Mouse (Mus musculus) heart, embryonic 12.5 days (tissue): Measurements from ENCODE around the gene Tcp11l2. TPM values are rescaled to one million over a fixed set of nuclear protein-coding genes. Genes with fewer than 3 reads are reported as not detected.

Source experiments
- ATAC-seq: fragments of 200-750 bp; cut with Nextera tagmentation; 2 replicates; pipeline ENCODE4 v1.8.0; 2017; ENCODE audit warnings: moderate TSS enrichment, moderate library complexity; ENCODE audit not compliant: insufficient number of reproducible peaks, low FRiP score
- H3K27ac ChIP-seq: fragments of 300-500 bp; sonication (generic); 2 replicates; pipeline ENCODE4 v1.5.1; 2016; ENCODE audit warnings: mild to moderate bottlenecking, moderate library complexity; ENCODE audit not compliant: poor library complexity, severe bottlenecking
- H3K27me3 ChIP-seq: fragments of 300-500 bp; sonication (generic); replicated peaks from 2 replicates; pipeline ENCODE4 v1.6.1; 2016; ENCODE audit warnings: mild to moderate bottlenecking, moderate library complexity
- H3K36me3 ChIP-seq: fragments of 300-500 bp; sonication (generic); 2 replicates; pipeline ENCODE4 v1.6.1; 2016; ENCODE audit warnings: mild to moderate bottlenecking, moderate library complexity
- H3K4me1 ChIP-seq: fragments of 300-500 bp; sonication (generic); replicated peaks from 2 replicates; pipeline ENCODE4 v1.6.1; 2016; ENCODE audit warnings: mild to moderate bottlenecking
- H3K4me2 ChIP-seq: fragments of 300-500 bp; sonication (generic); 2 replicates; pipeline ENCODE4 v1.6.1; 2016; ENCODE audit warnings: mild to moderate bottlenecking, moderate library complexity
- H3K4me3 ChIP-seq: fragments of 300-500 bp; sonication (generic); 2 replicates; pipeline ENCODE4 v1.5.1; 2016; ENCODE audit warnings: mild to moderate bottlenecking
- H3K9ac ChIP-seq: fragments of 300-500 bp; sonication (generic); 2 replicates; pipeline ENCODE4 v1.6.1; 2016; ENCODE audit warnings: mild to moderate bottlenecking, moderate library complexity
- H3K9me3 ChIP-seq: fragments of 300-500 bp; sonication (generic); replicated peaks from 2 replicates; pipeline ENCODE4 v1.6.1; 2016; ENCODE audit warnings: mild to moderate bottlenecking, moderate library complexity
- WGBS: fragments of 180-500 bp; shearing (Covaris S2); methylation state at CpG from one replicate; pipeline ENCODE4 v1.1.7; 2016; 5-methylcytosine and 5-hydroxymethylcytosine counted together
- polyA plus RNA-seq: library from polyadenylated mRNA; unstranded; fragments of >200 nt; fragmentation: Nextera tagmentation; extraction: Ambion mirVana; gene quantifications from 2 replicates; pipeline ENCODE4 v1.2.1, GENCODE M21; 2016

Tcp11l2 gene
- polyA plus RNA-seq, 1 experiment from 2014 or later: 29.1 TPM

DNA sequence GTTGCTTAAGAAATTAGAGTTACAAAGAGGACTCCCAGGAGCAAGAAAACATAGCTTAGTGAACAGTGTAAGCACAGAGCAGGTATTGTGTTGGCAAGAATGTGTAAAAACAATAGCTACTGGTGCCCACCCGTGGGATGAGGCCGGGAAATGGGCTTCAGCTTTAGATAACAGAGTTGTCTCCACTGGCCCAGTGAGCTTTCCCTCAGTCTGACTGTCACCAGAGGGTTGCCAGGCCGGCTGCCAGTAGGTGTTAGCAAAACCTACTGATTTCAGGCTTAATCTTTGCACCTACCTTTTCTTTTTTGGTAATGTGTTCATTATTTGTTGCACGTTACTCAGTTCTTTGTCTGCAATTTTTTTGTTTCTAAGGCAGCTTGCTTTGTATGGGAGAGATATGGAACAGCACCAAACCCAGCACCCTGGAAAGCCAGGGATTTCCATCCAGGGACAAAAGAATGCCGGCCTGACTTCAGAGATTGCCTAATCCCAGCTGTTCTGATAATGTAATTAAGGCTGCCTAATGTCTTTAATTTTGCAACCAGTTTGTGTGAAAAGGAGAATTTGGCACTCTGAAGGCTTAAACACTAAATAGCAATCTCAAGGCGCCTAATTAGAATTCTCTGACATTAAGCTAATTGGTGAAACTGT, 81.1 kb downstream of the Tcp11l2 start:
- no peaks in the 10 kb centered on the region for H3K27me3 ChIP-seq
- peaks cover 30% of the 10 kb centered on the region for H3K36me3 ChIP-seq
- H3K4me3 ChIP-seq: no peak overlapping the region
- no peaks in the 10 kb centered on the region; the same call in 1 of the 2 replicates for H3K9me3 ChIP-seq
- peaks cover 17% of the 10 kb centered on the region for H3K4me1 ChIP-seq
- no peak overlapping the region for H3K27ac ChIP-seq
- no peak overlapping the region for H3K9ac ChIP-seq
- WGBS: 39% methylated on average over 6 of the region's 6 CpGs
- no peak overlapping the region for H3K4me2 ChIP-seq
- ATAC-seq: no peak

- Histone ChIP-seq H3K4me1 (peaks cover 17% of the 10 kb centered on the region), H3K9me3 (no peaks in the 10 kb centered on the region; the same call in 1 of the 2 replicates), H3K4me2 (no peak overlapping the region), H3K4me3 (no peak overlapping the region), H3K36me3 (peaks cover 24% of the 10 kb centered on the region), H3K9ac (no peak overlapping the region), H3K27ac (no peak overlapping the region), H3K27me3 (no peaks in the 10 kb centered on the region)
- no peak for ATAC-seq
- 63% methylated on average over 18 of the region's 18 CpGs for WGBS
Observed at GRCm38 (mm10) chr10:84658088-84658848, 81.8 kb downstream of the Tcp11l2 start.

DNA sequence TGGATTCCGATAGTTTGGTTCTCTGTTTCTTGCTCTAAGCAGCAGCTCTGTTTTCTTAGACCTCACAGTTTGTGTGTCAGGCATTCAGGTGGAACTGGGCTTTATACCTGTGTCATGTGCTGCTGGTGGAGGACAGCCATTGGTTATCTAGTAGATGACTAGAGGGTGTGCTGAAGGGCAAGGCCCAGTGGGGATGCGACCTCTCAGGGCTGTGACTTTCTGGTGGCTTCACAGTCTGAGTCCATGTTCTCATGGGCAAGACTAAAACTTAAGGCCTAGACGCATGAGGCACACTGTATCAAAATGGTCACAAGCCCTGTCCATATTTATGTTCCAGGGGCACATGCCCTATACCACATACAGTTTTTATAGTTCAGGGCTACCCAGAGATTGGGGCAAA, 82.9 kb downstream of the Tcp11l2 start:
- H3K9me3 ChIP-seq: no peaks in the 10 kb centered on the region; the same call in 1 of the 2 replicates
- H3K4me1 ChIP-seq: peaks cover 17% of the 10 kb centered on the region
- 91% methylated on average over 3 of the region's 3 CpGs for WGBS
- H3K4me2 ChIP-seq: no peak overlapping the region
- H3K9ac ChIP-seq: no peak overlapping the region
- H3K36me3 ChIP-seq: peaks cover 22% of the 10 kb centered on the region
- H3K4me3 ChIP-seq: no peak overlapping the region
- no peaks in the 10 kb centered on the region for H3K27me3 ChIP-seq
- ATAC-seq: no peak
- no peak overlapping the region for H3K27ac ChIP-seq

- Histone ChIP-seq H3K4me3 (no peak overlapping the region), H3K27me3 (no peaks in the 10 kb centered on the region), H3K27ac (no peak overlapping the region), H3K36me3 (peaks cover 21% of the 10 kb centered on the region), H3K4me1 (peaks cover 13% of the 10 kb centered on the region; the same call in 1 of the 2 replicates), H3K4me2 (no peak overlapping the region), H3K9me3 (no peaks in the 10 kb centered on the region; the same call in 1 of the 2 replicates), H3K9ac (no peak overlapping the region)
- ATAC-seq: no peak
- 91% methylated on average over 6 of the region's 6 CpGs for WGBS
Observed at GRCm38 (mm10) chr10:84662138-84662537, 85.7 kb downstream of the Tcp11l2 start.

Other genes starting within 250 kb of the Tcp11l2 start
- 3.2 and 3.7 TPM in 2 replicates for gene Nuak1, start 136.0 kb upstream of the Tcp11l2 start, polyA plus RNA-seq
- gene Ckap4, start 42.6 kb upstream of the Tcp11l2 start, polyA plus RNA-seq: 145 and 154 TPM in 2 replicates
- 13.3 and 13.4 TPM in 2 replicates for gene Polr3b, start 45.7 kb downstream of the Tcp11l2 start, polyA plus RNA-seq
- 0.19 and 0.42 TPM in 2 replicates for gene Rfx4, start 179.4 kb downstream of the Tcp11l2 start, polyA plus RNA-seq